Mouse (Mus musculus) mouse trophoblast stem cell (cell line): Measurements from ENCODE around the gene Ift27.

ENCODE experiments used
- in situ Hi-C, 2 experiments: fragments of 300-500 bp; cut with MseI, MboI; formaldehyde crosslinking; loops; 2 replicates in 1 of 2; 3 replicates in 1 of 2; pipeline ENCODE4 v1.15.1; 2025

The Ift27 gene

DNA sequence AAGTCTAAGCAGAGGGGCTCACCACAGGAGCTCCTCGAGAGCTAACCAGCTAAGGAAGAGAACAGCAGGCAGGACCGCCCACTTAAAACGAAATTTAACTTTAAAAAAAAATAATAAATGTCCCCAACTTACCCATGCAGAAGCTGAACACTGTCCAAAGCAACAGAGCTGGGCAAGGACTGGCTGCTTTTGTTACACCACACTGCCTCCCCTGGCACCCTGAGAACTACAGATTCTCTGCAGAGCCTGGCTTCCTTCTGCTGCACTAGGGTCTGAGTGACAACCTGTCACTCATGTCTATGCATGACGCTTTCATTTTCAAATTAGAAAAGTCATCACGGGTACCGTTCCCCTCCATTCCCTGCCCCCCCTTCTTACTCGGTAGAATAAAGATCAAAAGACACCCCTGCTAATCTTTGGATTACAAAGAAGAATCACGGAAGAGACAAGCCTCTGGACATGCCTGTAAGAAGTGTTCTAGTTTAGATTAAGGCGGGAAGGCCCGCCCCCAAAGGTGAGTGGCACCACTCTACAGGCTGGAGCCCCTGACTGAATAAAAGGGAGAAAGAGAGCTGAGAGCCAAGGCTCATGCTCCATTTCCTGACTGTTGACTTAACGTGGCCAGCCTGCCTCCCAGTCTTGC, 1.5 kb downstream of the Ift27 start:
- in situ Hi-C loops = no loop called here

DNA sequence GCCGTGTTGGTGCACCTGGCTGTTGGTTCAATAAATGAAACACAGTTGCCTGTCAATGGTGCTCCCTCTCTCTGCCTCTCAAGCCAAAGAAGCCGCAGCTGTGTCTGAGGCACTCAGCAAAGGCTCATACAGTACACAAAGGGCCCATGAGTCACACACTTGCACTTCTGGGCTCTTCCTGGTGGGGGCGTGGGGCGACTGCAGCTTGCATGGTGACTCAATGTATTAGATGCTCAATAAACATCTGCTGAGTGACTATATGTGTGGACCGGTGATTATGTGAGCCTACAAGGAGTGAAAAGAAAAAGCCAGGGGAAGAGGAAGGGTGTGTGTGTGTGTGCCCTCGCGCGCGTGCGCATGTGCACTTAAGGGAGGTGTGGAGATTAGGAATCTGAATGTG, 2.3 kb downstream of the Ift27 start:
- in situ Hi-C loops = no loop called here

DNA sequence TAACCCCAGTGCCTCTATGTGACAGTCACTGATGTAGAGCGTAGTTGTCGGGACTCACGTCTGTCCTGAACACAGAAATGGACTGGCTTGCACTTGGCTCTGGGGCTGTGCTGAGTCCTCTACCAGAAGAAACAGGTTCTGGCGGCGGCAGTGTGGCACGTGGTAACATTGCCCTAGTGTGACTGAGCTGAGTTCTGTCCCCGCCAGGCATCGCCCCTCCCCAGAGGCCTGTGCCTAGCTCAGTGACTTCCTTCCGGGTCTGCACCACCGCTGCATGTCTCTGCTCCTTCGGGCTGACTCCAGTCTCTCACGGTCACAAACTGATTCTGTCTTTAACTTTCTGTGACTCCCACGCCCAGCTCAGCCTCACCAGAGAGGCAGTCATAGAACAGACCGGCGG, 3.2 kb downstream of the Ift27 start:
- in situ Hi-C loops = no loop called here

DNA sequence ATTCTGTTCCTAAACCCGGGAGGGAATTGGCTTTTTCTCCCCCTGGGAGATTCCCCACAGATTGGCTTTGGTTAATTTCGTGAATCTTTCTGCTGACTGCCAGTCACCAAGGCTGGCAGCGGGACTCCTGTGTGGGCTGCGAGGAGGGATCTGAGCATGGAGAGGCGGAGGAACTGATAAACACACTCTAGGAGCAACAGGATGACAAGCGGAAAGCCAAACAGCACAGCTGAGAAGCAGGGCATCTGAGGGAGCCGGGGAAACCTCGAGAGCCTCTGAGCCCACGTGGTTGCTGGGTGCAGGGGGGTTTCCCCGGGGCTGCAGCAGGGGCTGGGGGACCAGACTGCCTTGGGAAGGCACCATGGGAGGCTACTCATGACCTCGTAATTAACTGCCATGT, 4.3 kb downstream of the Ift27 start:
- in situ Hi-C loops = no loop called here

DNA sequence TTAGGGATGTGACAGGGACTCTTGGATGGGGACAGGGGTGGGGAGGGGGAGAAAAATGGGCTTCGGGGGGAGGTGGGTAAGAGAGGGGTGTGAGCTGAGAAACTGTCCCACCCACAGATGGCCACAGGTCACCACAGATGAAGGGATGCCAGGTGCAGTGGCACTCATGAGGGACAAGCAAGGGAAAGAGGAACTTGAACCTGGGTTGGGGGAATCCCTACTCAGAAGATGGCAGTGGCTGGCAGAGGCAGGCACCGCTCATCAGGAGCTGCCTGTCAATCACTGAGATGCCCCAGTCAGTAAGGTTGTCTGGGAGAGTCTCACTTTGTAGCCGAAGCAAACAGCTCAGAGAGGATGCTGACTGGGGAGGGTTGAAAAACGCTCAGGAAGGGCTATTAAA, 8.6 kb downstream of the Ift27 start:
- in situ Hi-C loops = no loop called here

DNA sequence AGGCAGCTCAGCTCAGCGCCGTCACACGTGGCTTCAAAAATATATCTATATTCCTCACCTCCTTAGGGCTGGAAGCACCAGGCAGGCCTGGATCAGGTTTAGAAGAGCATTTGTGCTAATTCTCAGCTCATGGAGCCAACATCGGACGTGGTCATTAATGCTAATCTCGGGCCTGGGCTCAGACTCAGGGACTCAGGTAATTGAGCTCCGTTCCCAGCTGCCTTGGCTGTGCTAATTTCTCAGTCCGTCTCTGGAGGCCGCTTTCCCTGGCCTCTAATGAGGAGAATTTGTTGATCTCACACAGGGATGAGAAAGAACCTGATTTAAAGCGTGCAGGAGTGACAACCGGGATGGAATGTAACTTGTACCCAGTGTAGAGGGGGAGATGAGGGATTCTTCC, 9.4 kb downstream of the Ift27 start:
- in situ Hi-C loops = no loop called here

DNA sequence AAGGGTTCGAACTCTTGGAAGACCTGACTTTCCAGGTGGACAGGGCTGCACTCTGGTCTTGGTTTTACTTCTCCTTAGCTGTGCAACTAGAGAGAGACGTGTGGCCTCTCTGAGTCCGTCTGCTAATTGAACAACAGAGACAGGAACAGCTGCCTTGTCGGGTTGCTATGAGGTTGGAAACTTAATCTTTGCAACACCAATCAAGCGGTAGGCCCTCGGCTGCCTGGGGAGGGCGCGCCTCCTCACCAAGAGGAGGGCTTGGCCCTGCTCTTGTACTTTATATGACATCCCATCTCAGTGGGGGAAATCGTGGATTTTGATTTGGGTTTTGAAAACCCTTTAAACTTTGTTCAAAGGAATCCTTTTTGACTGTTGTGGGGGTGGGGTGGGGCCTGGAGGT, 12.0 kb downstream of the Ift27 start:
- in situ Hi-C loops = no loop called here

DNA sequence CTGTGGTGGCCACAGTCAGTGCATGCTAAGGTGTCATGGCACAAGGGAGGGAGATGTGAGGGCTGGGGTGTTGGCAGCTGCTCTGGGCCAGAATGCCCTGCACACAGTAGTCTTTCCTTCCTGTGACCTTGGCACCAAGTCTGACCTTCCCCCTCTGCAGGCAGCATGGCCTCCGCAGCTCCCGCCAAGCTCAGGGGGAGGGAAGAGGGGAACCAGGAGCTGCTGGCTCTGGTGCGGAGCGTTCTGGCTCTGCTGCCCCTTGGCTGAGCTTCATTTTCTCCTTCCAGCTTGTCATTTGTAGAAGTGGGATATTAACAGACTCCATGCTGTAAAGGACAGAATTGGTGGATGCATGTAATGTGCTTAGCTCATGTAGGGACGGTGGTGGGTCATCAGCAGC, 15.6 kb downstream of the Ift27 start:
- in situ Hi-C loops = no loop called here

DNA sequence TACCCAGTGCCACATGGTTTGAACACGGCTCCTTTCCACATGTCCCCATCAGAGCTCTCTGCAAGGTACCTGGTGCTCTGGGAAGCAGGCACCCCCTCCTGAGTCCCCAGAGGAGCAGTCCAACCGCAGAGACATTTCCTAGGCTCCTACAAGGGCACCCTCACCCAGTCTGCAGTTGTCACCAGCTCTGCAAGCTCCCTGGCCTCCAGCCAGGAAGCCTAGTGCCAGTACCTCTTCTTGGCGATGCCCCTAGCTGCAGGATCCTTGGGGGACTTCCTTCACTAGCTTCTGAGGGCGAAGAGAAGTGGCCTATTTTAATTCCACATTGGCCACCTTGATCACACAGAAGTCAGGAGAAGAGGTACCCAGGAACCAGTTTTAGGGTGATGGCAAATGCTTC, 16.1 kb downstream of the Ift27 start:
- in situ Hi-C loops = no loop called here

DNA sequence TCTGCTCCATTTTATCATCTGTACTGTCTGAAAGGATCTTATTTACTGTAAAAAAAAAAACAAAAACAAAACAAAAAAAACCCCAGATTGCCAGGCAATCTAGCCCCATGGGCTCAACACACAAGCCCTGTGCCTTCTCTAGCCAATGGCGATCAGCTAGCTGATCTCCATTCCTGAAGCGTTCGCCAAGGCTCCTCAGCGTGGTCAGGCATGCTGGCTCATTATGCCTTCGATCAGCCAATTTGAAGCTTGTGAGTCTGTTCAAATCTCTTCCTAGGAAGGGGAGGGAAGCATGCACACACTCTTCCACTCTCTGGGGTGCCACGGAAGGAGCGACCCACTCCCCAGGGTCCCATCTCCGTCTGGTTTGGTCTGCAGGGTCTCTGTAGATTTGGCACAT, 16.6 kb downstream of the Ift27 start:
- in situ Hi-C loops = no loop called here

DNA sequence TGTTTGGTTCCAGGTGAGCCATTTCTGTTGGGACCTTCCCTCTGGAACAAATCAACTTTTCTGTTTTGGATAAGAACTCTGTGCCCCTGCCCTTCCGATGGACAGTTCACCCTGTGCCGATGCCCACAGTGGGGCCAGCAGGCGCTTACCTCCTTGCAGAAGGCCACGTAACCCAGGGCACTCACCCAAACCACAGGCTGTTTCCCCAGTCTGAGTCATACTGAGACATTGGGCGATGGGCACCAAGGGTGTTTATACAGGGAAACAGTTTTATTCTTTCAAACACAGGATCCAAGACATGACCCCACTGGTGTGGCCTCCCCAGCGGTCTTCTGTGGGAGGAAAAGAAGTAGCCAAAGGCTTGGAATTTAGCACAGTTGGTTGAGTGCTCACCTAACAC, 18.5 kb downstream of the Ift27 start:
- in situ Hi-C loops = no loop called here

DNA sequence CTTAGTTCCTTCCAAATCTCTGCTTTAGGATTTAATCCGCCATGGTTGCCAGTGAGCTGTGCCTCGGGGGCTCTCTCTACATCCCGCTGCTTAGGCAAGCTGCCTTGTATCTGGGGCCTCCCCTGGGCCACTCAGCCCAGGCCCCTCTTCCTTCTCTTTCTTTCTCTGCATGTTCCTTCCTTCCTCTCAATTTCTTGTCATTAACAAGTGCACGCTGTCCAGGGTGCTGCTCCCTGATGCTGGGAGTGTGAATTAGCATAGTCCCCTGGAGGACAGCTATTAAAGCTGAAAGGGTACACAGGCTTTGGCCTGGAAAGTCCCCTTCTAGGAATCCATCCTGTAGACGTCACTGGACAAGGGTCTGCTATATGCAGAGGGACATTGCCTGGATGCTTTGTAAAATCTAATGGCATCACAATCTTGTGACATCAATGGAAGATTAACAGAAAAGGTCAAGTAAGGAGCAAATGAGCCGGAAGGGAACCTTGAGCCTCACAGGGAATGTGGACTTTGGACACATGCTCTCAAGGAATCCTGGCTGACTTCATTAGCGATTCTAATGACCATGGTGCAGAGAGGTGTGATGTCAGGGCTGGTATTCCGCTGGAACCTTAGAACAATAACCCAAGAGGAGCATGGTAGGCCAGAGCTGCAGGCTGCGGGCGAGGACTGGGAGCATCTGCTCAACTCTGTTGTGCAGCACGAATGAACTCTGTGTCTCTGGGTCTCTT, 20.7 kb downstream of the Ift27 start:
- in situ Hi-C loops = no loop called here

DNA sequence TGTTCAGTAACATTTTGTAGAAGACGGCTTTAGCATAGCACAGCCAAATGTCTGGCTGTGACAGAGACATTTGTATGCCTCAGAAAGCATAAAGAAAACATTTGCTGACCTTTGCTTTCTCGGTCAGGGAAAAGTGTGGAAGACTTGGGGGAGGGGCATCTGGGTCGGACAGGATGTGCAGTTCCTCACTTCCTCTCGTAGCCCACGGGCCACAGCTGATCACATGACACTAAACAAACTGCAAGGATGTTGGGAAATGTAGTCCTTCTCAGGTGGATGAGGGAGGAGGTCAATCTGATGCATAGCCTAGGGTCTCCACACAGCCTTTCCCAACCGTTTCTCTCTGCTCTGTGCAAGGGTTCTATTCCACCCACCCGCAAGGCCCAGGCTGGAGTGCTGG, 25.3 kb downstream of the Ift27 start:
- in situ Hi-C loops = no loop called here

DNA sequence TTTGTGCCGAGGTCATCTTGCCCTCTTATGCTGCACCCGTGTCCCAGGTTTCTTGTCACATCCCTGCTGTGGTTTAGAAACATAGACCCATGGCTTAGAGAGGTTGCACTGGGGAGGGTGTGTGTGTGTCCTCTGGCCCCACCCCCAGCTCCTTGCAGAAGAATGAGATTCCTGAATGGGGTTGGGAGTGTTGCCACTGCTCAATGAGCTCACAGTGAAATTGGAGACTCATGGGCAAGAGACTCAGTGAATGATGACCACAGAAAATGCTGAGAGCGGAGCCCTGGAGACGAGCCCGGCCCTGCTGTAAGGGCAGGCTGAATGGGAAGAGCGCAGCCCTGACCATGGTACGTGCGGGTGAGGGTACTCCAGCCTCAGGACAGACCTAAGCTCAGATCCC, 33.7 kb downstream of the Ift27 start:
- in situ Hi-C loops = no loop called here

DNA sequence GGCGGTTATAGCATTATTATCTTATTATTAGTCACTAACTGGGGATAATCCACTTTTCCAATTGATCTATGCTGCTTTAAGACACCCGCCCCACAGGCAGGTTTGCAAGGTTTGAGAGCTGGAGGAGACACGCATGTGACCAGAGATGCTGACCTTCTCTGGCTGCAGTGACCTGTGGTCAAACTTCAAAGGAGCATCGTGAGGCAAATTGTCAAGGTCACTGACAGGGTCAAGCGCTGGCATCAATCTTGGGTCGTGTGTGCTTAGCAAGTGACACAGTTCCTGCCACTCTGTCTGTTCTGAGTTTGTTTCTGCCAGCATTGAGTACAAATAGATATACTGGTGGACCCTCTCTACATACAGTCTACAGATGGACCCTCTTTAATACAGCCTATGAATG, 39.3 kb downstream of the Ift27 start:
- in situ Hi-C loops = no loop called here

DNA sequence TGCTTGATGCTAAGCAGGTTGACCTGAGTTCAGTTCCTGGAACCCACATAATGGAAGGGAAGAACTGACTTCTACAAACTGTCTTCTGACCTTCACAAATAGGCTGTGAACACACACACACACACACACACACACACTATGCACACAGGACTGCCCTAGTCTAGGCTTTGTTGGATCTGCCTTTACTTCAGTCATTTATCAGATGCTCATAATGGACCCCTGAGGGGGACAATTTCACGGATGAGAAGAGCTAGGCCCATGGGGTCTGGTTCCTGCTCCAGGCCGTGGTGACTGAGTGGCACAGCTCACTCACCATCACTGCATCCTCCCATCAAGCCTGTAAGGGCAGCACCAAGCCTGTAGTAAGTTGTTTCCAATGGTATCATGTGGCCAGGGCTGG, 40.5 kb downstream of the Ift27 start:
- in situ Hi-C loops = no loop called here

DNA sequence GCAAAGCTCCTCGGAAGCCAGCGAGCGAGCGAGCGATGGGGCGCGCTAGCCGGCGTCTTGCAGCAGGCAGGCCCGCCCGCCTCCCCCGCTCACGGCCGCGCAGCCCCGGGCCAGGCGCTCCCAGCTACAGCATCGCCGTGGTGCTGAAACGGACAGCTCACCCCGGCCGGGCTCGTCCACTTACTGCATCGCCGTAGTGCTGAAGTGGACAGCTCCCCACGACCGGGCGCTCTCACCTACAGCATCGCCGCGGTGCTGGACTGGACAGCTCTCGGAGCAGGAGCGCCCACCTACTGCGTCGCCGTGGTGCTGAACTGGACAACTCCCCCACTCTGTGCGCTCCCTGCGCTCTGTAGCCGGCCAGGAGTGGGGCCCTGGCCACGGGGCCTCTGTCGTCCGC, 54.2 kb downstream of the Ift27 start, which contains the start of gene Cacng2:
Gene Cacng2, minus strand, starts transcription at position 325 of the 400 bp plus-strand sequence.
- in situ Hi-C loops = no loop called here

DNA sequence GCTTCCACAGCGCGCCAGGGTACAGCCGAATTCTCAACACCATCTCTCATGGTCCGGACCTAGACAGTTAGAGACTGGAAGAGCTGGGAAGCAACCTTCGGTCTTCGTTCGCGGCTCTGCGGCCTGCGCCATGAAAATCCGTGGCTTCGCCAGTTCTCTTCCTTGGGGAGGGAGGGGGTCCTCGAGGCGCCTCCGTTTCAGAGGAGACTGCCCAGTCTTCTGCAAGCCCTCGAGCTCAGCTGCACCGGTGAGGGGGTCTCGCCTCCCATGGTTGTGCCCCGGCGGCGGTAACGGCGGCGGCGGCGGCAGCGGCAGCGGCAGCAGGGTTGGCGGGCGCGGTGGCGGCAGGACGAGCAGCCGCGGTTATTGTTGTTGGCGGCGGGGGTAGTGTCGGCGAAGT, 54.7 kb downstream of the Ift27 start:
- in situ Hi-C loops = no loop called here

DNA sequence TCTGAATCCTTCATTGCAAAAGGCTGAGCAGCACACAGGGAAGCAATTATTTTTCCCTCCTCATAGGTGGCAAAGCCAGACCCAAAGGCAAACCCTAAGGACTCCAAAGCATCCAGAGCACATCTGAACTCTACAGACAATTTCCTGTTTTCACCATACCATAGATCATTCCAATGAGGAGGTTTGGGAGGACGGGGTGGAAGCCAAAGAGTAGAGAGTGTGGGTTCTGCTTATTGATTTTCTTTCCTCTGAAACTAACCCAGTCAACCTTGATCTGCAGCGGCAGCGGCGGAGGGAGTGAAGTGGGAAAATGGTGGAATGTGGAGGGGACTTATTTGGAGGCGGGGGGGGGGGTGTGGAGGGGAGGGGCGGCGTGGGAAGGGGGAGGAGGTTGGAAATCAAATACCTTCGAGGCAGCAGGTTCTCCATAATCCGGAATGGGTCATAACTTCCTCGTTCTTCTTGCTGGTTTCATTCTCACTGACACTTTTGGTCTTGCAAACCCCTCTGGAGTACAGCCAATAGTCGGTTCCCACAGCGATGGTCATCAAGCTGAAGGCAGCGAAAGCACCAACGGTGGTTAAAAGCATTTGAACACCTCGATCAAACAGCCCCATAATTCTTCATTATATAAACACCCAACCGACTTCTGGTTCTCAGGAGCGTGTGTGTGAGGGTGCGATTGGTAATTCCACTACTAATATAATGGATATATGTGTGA, 55.5 kb downstream of the Ift27 start:
- in situ Hi-C loops = no loop called here

DNA sequence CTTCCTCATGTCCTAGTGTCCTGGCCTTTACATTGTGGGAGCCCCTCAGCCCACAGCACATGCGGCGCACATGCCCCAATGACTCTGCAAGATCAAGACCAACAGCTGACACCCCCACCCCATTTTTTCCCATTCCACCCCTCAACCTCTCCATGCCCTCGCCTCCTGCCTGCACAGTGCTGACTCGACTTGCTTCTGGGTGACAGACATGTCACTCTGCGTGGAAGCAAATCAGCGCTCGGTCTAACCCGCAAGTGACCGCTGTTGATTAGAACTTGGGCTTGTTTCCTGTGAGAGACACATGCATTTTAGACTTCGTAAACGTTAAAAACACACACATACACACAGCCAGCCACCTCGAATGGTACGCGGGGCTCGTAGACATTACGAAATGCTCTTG, 56.2 kb downstream of the Ift27 start:
- in situ Hi-C loops = no loop called here

DNA sequence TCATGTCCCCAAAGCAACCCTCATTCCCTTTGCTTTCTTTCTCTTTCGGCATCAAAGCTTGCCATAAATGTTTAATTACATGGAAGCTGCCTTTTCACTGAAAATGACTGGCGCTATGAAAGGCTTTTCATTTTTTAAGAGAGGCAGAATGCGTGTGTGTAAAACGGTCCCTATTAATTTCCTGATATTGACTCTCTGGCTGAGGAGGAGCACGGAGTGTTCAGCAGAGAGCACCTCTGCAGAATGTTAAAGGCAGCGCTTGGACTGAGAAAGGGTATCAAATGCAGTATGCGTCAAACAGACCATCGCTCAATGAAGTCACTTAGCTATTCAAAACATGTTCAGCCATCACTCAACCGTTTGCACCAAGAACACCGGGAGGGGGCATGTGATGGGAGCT, 57.0 kb downstream of the Ift27 start:
- in situ Hi-C loops = no loop called here

DNA sequence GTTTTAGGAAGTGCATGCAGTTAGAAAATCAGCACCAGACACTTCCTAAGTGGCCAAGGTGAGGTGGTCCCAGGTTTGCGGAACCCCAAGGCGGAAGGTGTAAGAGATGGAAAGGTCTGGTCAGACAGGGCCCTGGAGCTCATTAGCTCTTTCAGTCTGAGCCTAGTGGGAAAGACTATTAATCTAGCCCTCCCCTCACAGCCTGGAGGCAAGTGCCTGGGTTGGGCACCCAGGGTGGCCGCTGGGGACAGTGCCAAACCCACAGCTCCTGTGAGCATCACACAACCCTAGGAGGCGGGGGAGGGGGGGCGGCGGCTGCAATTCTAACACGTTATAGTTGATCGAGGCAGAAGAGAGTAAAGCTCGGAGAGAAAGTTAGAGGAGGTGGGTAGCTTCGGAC, 57.7 kb downstream of the Ift27 start:
- in situ Hi-C loops = no loop called here
